Mouse (Mus musculus) lung, embryonic 15.5 days (tissue): ENCODE data around the gene Edn2. TPM values are rescaled to one million over a fixed set of nuclear protein-coding genes. Genes with fewer than 3 reads are reported as not detected.

Experiments
- ATAC-seq: fragments of 200-750 bp; cut with Nextera tagmentation; 2 replicates; pipeline ENCODE4 v1.8.0; 2017; ENCODE audit warnings: moderate number of reproducible peaks, borderline replicate concordance; ENCODE audit not compliant: low FRiP score, low TSS enrichment; ENCODE audit errors: extremely low read depth
- H3K27ac ChIP-seq: fragments of 300-500 bp; sonication (generic); 2 replicates; pipeline ENCODE4 v1.5.1; 2015; ENCODE audit warnings: moderate library complexity, mild to moderate bottlenecking, inconsistent platforms
- H3K27me3 ChIP-seq: fragments of 300-500 bp; sonication (generic); 2 replicates; pipeline ENCODE4 v1.6.1; 2015; ENCODE audit warnings: inconsistent platforms
- H3K36me3 ChIP-seq: fragments of 300-500 bp; sonication (generic); 2 replicates; pipeline ENCODE4 v1.6.1; 2015; ENCODE audit warnings: inconsistent platforms
- H3K4me1 ChIP-seq: fragments of 300-500 bp; sonication (generic); 2 replicates; pipeline ENCODE4 v1.6.1; 2015; ENCODE audit warnings: inconsistent platforms
- H3K4me2 ChIP-seq: fragments of 300-500 bp; sonication (generic); 2 replicates; pipeline ENCODE4 v1.6.1; 2015; ENCODE audit warnings: inconsistent platforms, mild to moderate bottlenecking, moderate library complexity
- H3K4me3 ChIP-seq: fragments of 300-500 bp; sonication (generic); 2 replicates; pipeline ENCODE4 v1.5.1; 2015; ENCODE audit warnings: mild to moderate bottlenecking, inconsistent platforms
- H3K9ac ChIP-seq: fragments of 300-500 bp; sonication (generic); 2 replicates; pipeline ENCODE4 v1.6.1; 2015; ENCODE audit warnings: inconsistent platforms
- H3K9me3 ChIP-seq: fragments of 300-500 bp; sonication (generic); 2 replicates; pipeline ENCODE4 v1.6.1; 2016; ENCODE audit warnings: inconsistent platforms
- WGBS: fragments of 180-500 bp; shearing (Covaris S2); methylation state at CpG from one replicate; pipeline ENCODE4 v1.1.7; 2015; 5-methylcytosine and 5-hydroxymethylcytosine counted together
- polyA plus RNA-seq: library from polyadenylated mRNA; unstranded; fragments of >200 nt; fragmentation: Nextera tagmentation; extraction: Ambion mirVana; gene quantifications from 2 replicates; pipeline ENCODE4 v1.2.1, GENCODE M21; 2015

Edn2 gene
- polyA plus RNA-seq, 1 experiment from 2014 or later, result 0.76 TPM

DNA sequence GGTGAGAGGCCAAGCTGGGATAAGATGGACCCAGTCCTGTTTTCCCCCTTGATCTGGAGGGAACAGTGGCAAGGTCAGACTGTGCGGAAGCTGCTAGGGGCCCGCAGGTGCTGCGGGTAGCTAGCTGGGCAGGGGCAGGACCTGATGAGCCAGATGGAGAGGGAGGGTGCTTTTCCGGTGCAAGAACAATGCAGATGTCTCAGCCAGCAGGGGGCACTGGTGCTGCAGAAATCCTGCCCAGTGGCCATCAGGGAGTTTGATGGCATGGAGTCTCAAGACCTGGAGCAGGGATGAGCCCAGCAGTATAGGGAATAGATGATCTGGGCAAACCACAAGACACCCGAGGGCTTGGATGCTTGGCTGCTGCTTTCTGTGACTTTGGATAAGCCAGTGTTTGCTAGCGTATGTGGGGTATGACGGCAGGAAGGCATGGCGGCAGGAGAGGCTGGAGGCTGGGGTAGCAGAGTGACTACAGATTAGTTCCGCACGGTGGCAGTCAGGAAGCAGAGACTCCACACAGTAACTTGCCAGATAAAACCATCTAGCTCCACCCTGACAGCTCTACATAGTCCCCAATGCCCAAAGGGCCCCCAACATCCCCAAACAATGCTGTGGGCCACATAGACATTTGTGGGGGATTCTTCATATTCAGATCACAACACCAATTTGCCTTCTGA is 55.0 kb downstream of the Edn2 start:
- Histone ChIP-seq H3K36me3 (no peaks in the 10 kb centered on the region), H3K4me3 (no peak overlapping the region), H3K9me3 (no peaks in the 10 kb centered on the region), H3K27ac (no peak overlapping the region), H3K4me2 (no peak overlapping the region), H3K4me1 (peaks cover 10% of the 10 kb centered on the region; the same call in 1 of the 2 replicates), H3K27me3 (peaks cover 7% of the 10 kb centered on the region; the same call in 1 of the 2 replicates), H3K9ac (no peak overlapping the region)
- ATAC-seq, result no peak
- 37% methylated on average over 10 of the region's 10 CpGs for WGBS

DNA sequence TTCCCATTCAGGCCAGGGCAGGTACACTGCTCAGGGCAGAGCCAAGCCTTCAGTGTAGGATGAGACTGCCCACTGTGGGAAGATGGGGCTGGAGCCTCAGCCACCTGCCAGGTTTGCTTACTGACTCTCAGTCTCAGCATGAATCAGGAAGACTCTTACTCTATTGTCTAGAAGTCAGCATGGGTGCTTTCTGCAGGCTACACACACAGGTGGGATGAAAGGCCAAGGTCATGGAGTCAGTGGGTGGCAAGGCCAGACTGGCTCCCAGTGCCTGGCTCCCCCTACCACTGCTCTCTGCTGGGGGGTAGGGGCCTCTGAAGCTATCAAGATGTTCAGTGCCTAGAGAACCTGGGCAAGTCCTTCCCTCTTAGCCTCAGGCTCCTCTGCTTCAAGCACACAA is 55.9 kb downstream of the Edn2 start:
- no peak for ATAC-seq
- Histone ChIP-seq H3K9ac (no peak overlapping the region), H3K27ac (no peak overlapping the region), H3K27me3 (peaks cover 7% of the 10 kb centered on the region; the same call in 1 of the 2 replicates), H3K4me2 (no peak overlapping the region), H3K9me3 (no peaks in the 10 kb centered on the region), H3K36me3 (no peaks in the 10 kb centered on the region), H3K4me1 (peaks cover 10% of the 10 kb centered on the region; the same call in 1 of the 2 replicates), H3K4me3 (no peak overlapping the region)

Other genes with a start within 250 kb of the Edn2 start
- gene AL607142.1, start 96.2 kb upstream of the Edn2 start, polyA plus RNA-seq, result not detected in 2 replicates
- gene Foxo6, start 126.1 kb downstream of the Edn2 start, polyA plus RNA-seq, result 0.10 and 0.25 TPM in 2 replicates
- gene Scmh1, start 244.1 kb downstream of the Edn2 start, polyA plus RNA-seq, result 34.8 and 43.2 TPM in 2 replicates